Mouse (Mus musculus) lung, postnatal 0 days (tissue): Measurements from ENCODE around the gene Gabrb1. TPM values are rescaled to one million over a fixed set of nuclear protein-coding genes. Genes with fewer than 3 reads are reported as not detected.

Source experiments
- ATAC-seq: fragments of 200-750 bp; cut with Nextera tagmentation; 2 replicates; pipeline ENCODE4 v1.8.0; 2017; ENCODE audit warnings: moderate library complexity
- DNase-seq: peaks from one replicate; pipeline ENCODE4 v3.0.0-alpha.2; 2016; ENCODE audit warnings: low spot score
- H3K27ac ChIP-seq: fragments of 300-500 bp; sonication (generic); 2 replicates; pipeline ENCODE4 v1.5.1; 2014; ENCODE audit warnings: antibody characterized with exemption, mild to moderate bottlenecking, low read length, mixed read lengths
- H3K27me3 ChIP-seq: fragments of 300-500 bp; sonication (generic); replicated peaks from 2 replicates; pipeline ENCODE4 v1.6.1; 2014; ENCODE audit warnings: low read length, mixed read lengths; ENCODE audit not compliant: insufficient read depth
- H3K36me3 ChIP-seq: fragments of 300-500 bp; sonication (generic); 2 replicates; pipeline ENCODE4 v1.6.1; 2014; ENCODE audit warnings: low read length, mixed read lengths; ENCODE audit not compliant: insufficient read depth
- H3K4me1 ChIP-seq: fragments of 300-500 bp; sonication (generic); 2 replicates; pipeline ENCODE4 v1.6.1; 2014; ENCODE audit warnings: antibody characterized with exemption, low read depth, low read length, mixed read lengths; ENCODE audit not compliant: insufficient read depth
- H3K4me2 ChIP-seq: fragments of 300-500 bp; sonication (generic); replicated peaks from 2 replicates; pipeline ENCODE4 v1.6.1; 2014; ENCODE audit warnings: low read depth, mild to moderate bottlenecking, low read length, moderate library complexity, mixed read lengths
- H3K4me3 ChIP-seq: fragments of 300-500 bp; sonication (generic); 2 replicates; pipeline ENCODE4 v1.5.1; 2014; ENCODE audit warnings: low read depth, low read length
- H3K9ac ChIP-seq: fragments of 300-500 bp; sonication (generic); replicated peaks from 2 replicates; pipeline ENCODE4 v1.6.1; 2014; ENCODE audit warnings: low read depth, mild to moderate bottlenecking
- H3K9me3 ChIP-seq: fragments of 300-500 bp; sonication (generic); 2 replicates; pipeline ENCODE4 v1.6.1; 2016; ENCODE audit warnings: low read length, mixed read lengths
- CTCF ChIP-seq: IDR thresholded peaks from 2 replicates; pipeline ENCODE4 v1.5.1; 2016; ENCODE audit warnings: antibody characterized with exemption, mild to moderate bottlenecking
- EP300 ChIP-seq: IDR thresholded peaks from 2 replicates; pipeline ENCODE4 v1.6.1; 2016; ENCODE audit warnings: antibody characterized with exemption, mild to moderate bottlenecking, control low read depth
- WGBS: fragments of 180-500 bp; shearing (Covaris S2); extraction: QIAGEN DNeasy Blood & Tissue Kit; methylation state at CpG from one replicate; pipeline ENCODE4 v1.1.7; 2014; 5-methylcytosine and 5-hydroxymethylcytosine counted together
- polyA plus RNA-seq: library from polyadenylated mRNA; unstranded; fragments of >200 nt; fragmentation: Nextera tagmentation; extraction: Ambion mirVana; gene quantifications from 2 replicates; pipeline ENCODE4 v1.2.1, GENCODE M21; 2015

Gene Gabrb1
- polyA plus RNA-seq, 1 experiment from 2014 or later = 1.2 TPM

DNA sequence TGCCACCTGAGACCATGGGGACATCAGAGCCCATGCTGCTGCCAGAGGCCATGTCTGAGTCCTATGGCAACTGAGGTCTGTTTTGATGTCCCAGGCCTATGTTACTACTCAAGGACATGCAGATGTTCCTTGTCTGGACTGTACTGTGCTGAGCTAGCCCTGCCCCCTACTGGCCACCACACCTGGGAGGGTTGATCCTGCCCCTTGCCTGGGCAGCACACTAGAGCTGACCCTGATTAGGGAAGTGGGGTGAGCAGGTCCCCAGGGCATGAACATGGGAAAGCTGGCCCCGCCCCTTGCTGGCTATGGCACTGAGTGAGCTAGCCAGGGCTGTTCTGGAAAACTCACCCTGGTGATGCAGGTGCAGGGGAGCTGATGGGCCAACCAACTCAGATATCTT, 428.6 kb downstream of the Gabrb1 start:
- Histone ChIP-seq H3K36me3 (no peaks in the 10 kb centered on the region), H3K27me3 (no peaks in the 10 kb centered on the region), H3K4me3 (no peak overlapping the region), H3K27ac (no peak overlapping the region), H3K4me2 (no peak overlapping the region), H3K9ac (no peak overlapping the region), H3K9me3 (no peaks in the 10 kb centered on the region), H3K4me1 (no peaks in the 10 kb centered on the region)
- DNase-seq (no peak), ATAC-seq (no peak)
- 80% methylated on average over 1 of the region's 1 CpGs for WGBS
- TF ChIP-seq CTCF (no peak), EP300 (no peak)

DNA sequence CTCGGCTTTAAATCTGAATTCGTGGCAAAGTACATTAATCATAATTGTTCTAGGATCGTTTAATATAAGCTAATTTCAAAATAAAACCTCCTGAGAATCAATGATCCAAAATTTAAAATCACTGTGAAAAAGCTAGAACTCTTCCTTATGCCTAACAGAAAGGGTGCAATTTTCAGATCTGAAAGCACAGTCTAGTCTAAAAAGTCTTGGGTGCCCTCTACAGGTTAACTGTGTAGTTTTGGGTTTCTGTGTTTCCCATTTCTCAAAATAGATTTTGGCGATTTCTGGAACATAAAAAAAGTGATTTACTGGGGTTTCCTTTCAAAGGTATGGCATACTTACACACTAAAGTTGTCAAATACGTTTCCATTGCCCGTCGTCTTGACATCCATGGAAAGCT, 436.7 kb downstream of the Gabrb1 start:
- WGBS = 51% methylated on average over 7 of the region's 7 CpGs

DNA sequence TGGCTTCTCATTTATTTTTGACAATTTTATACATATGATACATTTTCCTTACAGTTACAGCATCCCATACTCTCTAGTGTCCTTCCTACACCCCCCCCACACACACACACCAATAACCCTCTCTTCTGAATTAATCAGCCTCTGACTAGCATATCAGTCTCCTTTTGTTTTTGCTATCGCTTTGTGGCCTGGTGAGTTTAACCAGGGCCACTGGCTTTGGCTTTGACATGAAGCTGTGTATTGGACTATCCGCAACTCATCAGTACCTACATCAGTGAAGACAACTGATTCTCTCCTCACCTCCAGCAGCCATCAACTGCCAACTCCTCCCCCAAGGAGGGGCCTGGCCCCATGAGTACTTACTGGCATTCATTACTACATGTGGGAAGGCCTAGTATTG, 437.1 kb downstream of the Gabrb1 start:
- DNase-seq (no peak), ATAC-seq (no peak)
- H3K9ac ChIP-seq = no peak overlapping the region
- no peaks in the 10 kb centered on the region for H3K36me3 ChIP-seq
- TF ChIP-seq CTCF = no peak
- TF ChIP-seq EP300 = no peak
- no peaks in the 10 kb centered on the region for H3K9me3 ChIP-seq
- WGBS = 90% methylated on average over 2 of the region's 2 CpGs
- H3K4me1 ChIP-seq = no peaks in the 10 kb centered on the region
- H3K4me3 ChIP-seq = no peak overlapping the region
- H3K27ac ChIP-seq = no peak overlapping the region
- H3K27me3 ChIP-seq = no peaks in the 10 kb centered on the region
- H3K4me2 ChIP-seq = no peak overlapping the region

More for the DNA sequence above, 436.7 kb downstream of the Gabrb1 start:
- TF ChIP-seq EP300 (no peak), CTCF (peak; percentile 53)
- ATAC-seq (no peak), DNase-seq (peak; percentile 16)
- Histone ChIP-seq H3K4me2 (no peak overlapping the region), H3K9ac (no peak overlapping the region), H3K9me3 (no peaks in the 10 kb centered on the region), H3K36me3 (no peaks in the 10 kb centered on the region), H3K27ac (no peak overlapping the region), H3K4me1 (no peaks in the 10 kb centered on the region), H3K4me3 (no peak overlapping the region), H3K27me3 (no peaks in the 10 kb centered on the region)

DNA sequence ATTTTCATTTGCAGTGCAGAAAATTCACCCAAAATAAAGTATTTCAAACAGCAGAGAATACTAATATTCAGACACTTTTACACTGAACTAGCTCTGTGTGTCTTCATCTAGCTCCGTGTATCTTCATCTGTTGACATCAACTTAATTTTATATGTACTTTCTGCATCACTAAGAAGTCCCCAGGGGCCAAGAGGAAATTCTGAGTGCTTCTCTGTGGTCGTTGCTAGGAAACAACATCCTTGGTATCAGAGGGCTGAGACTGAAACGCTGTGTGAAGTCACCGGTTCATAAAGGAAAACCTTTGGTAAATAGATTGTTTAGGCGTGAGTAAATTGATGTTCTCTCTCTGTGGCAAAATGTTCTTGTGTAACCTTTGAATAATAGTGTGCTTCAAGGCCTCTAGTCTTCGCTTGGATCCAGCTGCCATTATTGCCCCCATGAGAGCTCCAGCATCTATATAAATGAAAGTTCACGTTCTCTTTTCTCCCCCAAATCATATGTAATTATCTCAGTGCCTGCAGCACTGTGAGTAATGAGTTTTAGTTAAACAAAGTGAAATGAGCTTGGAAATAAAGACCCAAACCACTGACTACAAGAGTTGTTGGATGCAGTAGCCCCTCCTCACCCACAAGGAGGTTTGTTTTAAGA, 446.5 kb downstream of the Gabrb1 start:
- Histone ChIP-seq H3K9me3 (no peaks in the 10 kb centered on the region), H3K9ac (no peak overlapping the region), H3K36me3 (no peaks in the 10 kb centered on the region), H3K4me2 (no peak overlapping the region), H3K4me3 (no peak overlapping the region), H3K27ac (no peak overlapping the region), H3K4me1 (no peaks in the 10 kb centered on the region), H3K27me3 (no peaks in the 10 kb centered on the region)
- WGBS = 59% methylated on average over 7 of the region's 7 CpGs
- no peak for ATAC-seq
- no peak for TF ChIP-seq CTCF
- TF ChIP-seq EP300 = no peak
- no peak for DNase-seq

DNA sequence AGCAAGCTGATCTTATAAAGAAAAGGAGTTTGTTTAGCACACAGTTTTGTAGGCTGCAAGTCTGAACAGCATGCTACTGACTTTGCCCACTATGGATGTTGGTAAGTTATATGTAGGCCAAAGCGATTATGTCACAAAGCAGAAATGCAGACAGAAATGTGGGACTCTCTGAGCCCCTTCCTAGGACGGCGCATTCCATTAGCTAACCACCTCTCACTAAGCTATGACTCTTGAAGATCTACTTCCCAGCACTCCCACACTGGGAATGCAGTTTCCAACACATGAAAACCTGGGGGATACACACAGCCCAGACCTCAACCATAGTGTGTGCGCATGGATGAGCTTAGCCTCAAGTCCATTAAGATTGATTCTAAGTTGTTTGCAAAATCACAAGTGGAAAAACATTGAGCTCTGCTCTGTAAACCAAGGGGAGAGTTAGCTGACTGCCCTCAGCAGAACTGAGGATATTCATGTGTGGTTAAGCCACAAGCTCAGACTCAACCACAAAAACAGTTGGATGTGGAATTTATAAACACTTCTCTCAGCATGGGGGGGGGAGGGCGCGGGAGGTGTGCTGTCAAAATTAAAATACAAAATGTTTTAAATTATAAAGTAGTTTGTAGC, 464.6 kb downstream of the Gabrb1 start:
- ATAC-seq = no peak
- Histone ChIP-seq H3K4me3 (no peak overlapping the region), H3K27me3 (no peaks in the 10 kb centered on the region), H3K9me3 (no peaks in the 10 kb centered on the region), H3K4me1 (no peaks in the 10 kb centered on the region), H3K36me3 (no peaks in the 10 kb centered on the region), H3K4me2 (no peak overlapping the region), H3K27ac (no peak overlapping the region), H3K9ac (no peak overlapping the region)
- no peak for DNase-seq
- TF ChIP-seq CTCF (no peak), EP300 (no peak)
- 75% methylated on average over 6 of the region's 6 CpGs for WGBS

DNA sequence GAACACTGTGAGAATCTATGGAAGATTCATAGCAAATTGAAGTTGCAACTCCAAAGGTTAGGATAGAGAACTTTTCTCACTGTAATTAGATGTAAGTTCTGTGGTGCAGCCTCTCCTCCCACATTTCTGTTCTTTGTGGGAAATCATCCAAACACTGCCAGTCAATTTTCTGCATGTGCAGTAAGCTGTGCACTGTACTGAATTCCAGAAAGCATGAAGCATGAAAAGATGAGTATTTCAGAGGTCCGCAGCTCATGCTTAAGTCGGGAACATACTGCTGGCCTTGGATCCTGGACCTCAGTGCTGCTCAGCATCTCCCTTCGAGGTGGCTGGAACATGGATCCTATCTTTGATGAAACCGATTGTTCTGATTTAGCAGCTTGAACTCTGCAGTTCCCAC, 468.8 kb downstream of the Gabrb1 start:
- H3K4me3 ChIP-seq = no peak overlapping the region
- H3K4me1 ChIP-seq = no peaks in the 10 kb centered on the region
- TF ChIP-seq EP300 = no peak
- no peak for TF ChIP-seq CTCF
- DNase-seq (no peak), ATAC-seq (no peak)
- H3K4me2 ChIP-seq = no peak overlapping the region
- H3K9ac ChIP-seq = no peak overlapping the region
- no peaks in the 10 kb centered on the region for H3K27me3 ChIP-seq
- WGBS = 87% methylated on average over 4 of the region's 4 CpGs
- no peak overlapping the region for H3K27ac ChIP-seq
- H3K36me3 ChIP-seq = no peaks in the 10 kb centered on the region
- no peaks in the 10 kb centered on the region for H3K9me3 ChIP-seq
